Mouse (Mus musculus) R1 (cell line): ENCODE measurements around the gene Spock1.

ENCODE experiments used
- DNase-seq: peaks from one replicate; pipeline ENCODE4 v3.0.0-alpha.2; 2018; ENCODE audit warnings: low read depth, low spot score

Spock1 gene

DNA sequence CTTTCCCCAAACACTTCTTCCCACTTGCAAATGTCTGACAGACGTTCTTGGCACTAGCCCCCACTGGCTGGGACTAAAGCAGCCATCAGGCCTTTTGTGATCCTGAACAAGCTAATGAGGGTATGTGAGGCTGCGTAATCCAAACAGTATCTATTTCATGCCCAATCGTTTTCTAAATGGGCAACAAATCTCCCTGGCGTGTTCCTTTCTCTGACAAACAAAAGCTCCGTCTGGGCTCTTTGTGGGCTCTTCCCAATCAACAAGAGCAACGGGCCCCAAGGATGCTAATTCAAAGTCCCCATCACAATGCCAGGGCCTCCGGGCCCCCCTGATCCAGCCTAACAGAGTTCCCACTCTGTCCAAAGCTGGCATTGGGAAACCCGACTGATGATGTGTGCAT is 304.9 kb downstream of the Spock1 start:
- DNase-seq, result peak; percentile 19

DNA sequence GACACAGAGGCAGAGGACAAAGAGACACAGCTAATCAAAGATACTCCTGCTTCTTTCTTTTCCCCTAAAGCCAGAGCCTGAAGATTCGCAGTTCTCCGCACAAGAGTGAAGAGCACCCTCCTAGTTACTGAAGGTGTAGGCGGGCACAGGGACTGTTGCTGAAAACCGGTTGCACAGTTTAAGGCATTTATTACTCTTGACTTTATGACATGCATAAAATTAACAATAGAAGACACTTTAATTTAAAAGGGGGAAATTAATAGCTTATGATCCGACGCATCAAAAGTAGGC is 312.4 kb downstream of the Spock1 start:
- no peak for DNase-seq

DNA sequence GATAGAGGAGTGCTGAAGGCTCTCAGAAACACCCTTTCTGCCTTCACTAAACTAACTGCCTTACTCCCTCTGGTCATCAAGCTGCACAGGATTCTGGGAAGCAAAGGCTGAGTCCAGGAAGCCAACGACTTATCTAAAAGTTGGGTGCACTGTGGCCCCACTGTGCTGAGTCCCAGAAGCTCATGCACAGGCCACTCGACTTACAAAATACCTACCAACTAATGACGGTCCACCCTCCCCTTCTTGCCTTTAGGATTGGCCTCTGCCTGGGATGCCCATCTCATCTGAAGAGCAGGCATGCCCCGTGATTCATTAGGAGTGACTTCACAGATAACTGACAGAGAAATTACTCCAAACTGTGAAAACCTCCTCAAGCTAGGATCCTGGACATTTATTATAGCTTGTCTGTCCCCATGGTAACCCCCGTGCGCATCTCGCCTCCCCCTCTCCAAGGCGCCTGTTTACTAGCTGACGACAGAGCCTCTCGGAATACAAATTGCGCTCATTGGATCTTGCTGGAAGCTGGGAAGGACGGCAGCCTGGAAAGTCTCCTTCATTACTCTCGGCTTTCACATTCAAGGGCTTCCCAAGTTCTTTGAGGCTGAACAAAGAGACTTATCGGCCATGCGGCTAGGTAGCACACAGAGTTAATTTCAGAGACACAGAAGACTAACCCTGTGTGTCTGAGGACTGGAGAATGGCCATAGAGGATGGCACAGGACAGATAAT is 312.9 kb downstream of the Spock1 start:
- peak; percentile 9 for DNase-seq

DNA sequence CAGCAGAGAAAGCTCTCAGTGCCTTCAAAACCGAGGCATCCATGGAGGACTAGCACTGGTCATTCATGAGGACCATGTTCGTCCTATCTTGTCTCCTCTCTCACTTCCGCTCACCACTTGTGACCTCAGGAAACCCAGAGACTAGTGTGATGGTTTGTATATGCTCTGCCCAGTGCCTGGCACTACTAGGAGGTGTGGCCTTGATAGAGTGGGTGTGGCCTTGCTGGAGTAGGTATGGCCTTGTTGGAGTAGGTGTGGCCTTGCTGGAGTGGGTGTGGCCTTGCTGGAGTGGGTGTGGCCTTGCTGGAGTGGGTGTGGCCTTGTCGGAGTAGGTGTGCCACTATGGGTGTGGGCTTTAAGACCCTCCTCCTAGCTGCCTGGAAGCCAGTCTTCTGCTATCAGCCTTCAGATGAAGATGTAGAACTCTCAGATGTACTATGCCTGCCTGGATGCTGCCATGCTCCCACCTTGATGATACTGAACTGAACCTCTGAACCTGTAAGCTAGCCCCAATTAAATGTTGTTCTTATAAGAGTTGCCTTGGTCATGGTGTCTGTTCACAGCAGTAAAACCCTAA is 318.7 kb downstream of the Spock1 start:
- peak; percentile 49 for DNase-seq

DNA sequence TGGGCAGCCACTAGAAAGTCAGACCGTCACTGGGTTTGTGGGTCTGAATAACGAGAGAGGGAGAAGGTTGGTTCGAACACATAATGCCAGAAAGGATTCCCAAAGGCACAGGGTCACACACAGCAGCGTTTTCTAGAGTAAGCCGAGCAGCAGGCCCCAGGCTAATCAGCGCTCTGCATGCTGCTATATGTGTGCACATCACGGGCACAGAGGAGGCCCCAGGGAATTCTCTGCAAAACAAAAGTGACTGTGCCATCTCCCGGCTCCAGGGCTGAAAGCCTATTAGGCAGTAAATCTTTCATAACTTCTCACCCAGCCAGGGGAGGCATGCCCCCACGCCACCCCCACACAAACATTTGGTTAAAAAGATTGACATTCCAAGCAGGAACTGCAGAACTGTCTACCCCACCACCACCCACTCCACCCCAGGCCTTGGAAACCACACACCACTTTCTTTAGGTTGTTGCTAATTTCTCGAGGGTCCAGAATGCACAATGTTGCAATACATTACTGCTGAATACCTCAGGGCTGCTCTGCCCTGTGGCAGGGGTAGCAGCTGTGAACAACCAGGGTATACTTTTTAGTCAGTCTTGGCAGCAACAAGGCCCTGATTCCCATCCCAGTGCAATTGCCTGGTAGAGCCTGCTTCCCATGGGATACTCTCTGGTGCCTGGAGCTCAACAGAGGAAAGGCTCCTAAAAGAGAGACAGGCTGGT is 319.4 kb downstream of the Spock1 start:
- DNase-seq, result no peak

DNA sequence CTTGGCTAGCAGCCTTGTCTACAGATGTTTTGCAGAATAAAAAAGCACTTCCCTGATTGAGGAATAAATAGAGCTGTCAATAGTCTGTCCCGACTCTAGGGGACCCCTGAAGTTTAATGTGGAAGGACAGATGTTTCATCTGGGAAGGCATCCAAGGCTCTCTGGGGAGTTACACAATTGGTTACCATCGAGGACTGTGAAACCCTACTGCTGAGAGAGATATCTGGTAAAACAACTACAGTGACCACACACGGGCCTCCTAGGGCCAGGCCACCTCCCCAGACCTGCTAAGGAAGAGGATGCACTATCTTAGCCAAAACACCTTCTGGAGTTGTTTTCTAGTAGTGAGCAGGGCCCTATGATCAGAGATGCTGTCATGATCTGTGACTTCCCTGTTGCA is 323.0 kb downstream of the Spock1 start:
- no peak for DNase-seq

DNA sequence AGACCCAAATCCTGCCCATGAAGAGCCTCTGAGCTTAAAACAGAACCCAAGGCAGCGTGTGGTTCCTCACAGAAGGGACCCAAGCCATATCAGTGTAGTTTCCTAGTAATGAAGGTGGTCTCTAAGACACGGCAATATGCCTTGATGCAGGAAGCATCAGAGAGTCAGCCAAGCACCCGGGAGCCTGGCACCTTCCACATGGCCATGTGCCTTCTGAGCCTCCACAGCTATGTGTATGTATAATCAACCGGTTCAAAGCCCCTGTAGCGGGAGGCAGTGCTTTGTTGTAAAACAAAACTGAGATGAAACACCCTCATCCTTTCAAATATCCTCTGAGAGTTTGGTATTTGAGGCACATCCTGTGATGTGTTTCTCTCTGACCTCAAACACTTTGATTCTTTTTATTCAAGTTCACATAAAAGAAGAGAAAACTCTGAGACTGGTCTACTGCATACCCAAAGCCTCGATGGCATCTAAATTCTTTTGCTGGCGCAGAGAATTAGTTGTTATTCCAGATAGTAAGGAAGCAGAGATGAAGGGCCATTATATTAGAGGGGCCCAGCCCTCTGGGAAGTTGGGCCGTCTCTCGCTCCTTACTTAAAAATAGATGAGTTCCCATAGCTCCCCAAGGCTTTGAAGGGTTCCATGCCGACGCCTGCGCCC is 325.7 kb downstream of the Spock1 start:
- DNase-seq, result no peak

DNA sequence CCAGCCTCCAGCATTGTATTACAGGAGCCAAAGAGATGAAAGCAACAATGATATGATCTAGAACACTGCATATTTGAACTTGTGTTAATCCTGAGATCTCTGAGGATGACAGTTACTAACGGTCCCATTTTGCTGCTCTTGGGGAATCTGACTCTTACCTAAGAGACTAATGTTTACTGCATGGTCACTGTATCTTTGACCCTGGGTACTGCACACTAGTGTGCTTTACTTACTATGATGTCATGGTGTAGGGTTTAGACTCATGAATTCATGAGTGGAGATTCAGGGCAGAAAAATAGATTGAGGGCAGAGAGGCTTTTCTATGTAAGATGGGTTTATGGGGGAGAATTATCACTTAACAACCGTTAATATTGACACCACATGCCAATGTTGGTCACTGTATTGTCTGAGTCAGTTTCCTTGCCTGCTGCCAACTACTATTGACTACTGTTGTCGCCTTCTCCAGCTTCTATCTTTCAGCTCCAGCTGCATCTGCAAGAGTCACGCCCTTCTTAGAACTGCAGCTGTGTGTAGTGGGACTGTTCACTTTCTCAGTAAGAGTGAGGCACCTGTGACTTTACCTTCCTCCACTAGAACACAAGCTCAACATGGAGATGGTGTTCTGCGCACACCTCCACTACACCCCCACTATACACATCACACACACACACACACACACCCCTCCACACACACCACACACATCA is 330.4 kb downstream of the Spock1 start:
- no peak for DNase-seq

DNA sequence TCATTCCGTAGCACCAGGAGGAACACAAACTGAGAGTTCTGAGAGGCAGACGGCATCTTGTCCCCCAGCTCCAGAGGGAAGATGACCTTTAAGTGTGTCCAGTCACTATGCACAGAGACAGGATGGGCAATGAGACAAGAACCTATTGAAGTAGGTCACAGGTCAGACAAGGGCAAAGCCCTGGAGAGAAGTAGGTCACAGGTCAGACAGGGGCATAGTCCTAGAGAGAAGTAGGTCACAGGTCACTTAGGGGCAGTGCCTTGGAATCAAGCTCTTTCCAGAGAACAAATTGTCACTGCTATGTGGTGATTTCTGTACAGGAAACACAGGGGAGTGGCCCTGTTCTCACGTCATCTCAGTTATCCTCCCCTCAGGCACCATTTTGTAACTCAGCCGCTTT is 334.6 kb downstream of the Spock1 start:
- DNase-seq, result no peak

DNA sequence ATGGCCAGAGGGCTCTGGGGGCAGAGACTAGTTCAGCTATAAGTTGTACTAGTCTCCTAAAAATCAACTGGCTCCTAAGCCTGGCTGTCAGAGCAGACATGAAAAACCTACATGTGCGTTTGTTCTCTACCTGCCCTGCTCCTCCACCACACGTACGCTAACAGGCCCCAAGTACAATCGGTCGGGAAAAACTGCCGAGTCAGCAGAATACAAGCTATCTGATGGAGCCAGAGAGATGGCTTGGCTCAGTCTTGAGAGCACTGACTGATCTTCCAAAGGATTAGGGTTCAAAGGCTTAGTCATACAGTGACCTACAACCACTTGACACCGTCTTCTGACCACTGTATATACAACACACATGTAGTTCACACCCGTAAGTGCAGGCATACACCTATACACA is 339.7 kb downstream of the Spock1 start:
- no peak for DNase-seq

DNA sequence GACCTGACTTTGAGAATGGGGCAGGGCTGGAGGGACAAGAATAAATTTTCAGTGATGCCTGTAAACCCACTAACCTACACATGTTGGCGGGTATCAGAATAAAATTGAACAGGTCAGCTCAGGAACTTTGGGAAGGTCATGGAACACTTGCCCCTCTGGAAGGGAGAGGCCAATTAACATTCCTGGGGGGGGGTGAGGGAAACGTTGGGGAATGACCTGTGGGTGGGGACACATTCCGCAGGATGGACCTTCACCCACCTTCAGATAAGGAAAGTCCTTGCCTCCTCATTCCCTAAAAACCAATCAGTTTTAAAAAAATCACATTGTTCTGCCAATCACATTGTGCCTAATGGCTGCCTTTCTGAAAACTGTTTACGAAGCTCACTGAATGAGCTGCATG is 352.9 kb downstream of the Spock1 start:
- DNase-seq, result peak; percentile 72

DNA sequence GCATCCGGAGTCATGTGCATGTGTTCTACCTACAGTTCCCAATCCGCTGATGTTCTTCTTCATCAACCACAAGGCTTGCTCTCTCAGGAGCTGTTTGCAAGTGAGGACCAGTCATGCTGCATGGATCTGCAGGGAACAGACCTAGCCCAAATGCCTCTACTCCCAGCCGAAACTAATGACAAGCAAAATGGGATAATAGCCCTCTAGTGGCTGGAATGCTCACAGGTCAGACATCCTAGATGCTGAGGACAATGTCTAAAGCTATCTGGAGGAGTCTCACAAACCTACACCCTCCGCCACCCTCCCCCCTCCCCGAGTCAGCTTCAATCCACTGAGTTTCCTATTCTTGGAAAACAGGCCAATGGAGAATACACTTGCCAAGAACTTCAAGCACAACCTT is 358.4 kb downstream of the Spock1 start:
- DNase-seq, result peak; percentile 92

DNA sequence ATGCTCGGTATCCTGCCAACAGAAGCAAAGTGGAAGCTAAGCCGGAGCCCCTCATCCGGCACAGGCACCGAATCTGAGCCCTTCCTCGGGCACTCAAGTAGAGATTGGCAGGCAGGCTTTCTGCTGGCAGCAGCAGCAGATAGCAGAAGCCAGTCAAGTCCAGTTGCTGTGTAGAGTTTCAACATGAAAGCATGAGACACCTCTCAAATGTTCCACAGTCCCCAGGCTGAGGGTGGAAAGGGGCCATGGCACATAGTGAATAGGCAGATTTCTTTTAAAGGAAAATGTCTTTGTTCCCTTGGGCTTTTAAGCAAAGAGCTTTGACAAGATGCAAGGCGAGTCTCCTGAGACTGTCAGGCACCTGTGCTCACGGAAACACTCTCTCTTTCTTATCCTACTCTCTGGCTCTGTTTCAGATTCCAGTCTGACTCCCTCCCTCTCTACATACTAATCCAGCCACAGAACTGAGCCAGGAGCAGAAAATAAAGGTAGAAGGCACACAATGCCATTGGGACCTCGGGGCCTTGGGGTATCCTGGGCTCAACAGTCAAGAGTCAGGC is 371.1 kb downstream of the Spock1 start:
- DNase-seq, result no peak

DNA sequence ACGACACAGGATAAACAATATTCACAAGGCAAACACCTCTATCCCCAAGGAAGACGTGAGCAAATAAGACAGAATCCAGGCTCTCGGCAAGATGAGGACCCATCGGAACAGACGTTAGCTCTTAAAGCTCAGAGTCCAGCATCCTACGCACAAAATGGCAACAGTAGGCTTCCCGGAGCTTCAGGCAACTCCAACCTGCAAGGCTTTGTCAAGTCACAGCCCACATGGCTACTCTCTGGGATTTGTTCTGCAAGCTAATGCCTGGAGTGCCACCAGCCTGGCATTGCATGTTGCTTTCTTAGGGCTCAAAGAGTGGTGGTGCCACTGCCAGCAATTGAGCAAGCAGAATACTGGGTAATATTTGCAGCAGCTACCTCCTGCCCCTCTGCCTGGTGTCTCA is 373.8 kb downstream of the Spock1 start:
- DNase-seq, result no peak

DNA sequence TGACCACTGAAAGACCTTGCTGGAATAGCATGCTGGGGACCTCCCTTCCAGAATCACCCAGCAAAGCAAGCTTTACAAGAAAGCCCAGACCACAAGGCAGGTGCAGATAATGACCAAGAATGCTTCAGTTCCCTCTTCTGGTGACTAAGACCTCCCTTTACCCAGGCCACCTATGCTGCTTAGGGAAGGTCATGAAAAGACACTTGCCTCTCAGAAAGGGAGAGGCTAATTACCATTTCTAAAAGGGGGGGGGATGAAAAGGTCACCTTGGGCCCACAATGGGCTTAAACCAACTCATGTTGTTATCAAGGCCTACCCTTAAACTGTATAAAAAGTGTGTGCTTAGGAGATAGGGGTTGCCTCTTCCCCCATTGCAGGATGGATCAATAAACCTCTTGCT is 382.2 kb downstream of the Spock1 start:
- DNase-seq, result peak; percentile 82

DNA sequence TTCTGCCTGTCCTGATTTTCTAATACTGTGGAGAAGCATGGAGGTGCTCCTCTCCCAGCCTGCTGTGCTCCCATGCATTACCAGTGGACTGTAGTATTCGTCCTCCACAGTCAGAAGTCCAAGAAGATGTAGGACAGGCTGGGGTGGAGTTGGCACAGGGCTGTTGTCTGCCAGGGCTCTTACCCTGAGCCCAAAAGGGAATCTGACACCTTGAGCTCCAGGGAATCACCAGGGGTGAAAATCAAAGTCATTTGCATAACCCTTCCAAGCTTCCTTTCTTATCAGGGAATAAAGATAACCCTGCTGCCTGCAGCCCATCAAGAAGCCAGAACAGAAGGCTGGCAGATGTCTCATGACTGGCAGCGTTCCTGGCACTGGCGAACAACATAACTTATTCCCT is 383.6 kb downstream of the Spock1 start:
- DNase-seq, result no peak

DNA sequence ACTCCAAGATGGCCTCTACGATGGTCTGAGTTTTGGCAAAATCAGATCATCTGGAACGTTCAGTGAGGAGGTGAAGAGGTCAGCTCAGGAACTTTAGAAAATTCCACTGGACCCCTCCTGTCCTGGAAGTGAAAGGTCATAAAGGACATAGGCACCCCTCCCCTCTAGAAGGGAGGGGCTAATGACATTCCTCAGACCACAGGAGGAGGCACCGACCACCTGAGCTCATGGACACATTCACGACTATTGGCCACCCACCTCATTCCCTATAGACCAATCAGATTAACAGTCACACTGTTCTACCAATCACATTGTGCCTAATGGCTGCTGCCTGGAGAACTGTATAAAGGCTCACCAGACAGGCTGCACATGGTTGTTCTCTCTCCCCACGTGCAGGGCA is 384.8 kb downstream of the Spock1 start:
- peak; percentile 83 for DNase-seq

DNA sequence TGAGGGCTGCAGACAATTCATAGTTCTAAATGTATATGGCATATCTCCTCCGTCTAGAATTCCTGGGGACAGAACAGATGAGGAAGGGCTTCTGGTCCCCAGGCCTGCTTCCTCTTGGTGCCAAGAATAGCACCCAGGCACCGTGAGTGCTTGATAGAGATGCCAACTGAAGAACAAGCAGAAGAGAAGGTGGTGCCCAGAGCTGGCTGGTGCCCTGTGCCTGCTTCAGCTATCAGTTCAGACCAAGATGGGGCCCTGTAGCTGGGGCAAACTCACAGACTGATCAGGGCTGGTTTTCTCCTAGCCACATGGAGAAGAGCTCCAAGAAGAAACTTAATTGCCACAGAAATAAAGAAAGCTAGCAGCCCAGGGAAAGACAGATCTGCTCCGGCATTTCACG is 385.8 kb downstream of the Spock1 start:
- DNase-seq, result no peak

DNA sequence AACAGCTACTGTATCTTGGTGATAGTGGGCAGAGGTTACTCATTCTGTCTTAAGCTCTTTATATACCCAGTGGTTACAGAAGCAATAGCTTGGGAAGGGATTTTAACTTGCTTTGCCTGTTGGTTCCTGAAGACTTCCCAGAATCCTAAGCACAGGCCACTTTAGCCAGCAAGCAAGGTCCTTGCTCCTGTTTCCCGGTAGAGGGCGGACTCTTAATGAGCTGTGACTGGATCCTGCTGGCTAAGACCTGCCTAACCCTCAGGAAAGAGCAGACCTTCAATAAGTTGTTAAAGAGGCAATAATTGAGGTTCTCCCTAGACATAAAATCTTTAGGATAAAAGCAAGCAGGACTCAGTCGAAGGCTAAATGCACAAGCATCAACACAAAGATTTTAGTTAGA is 387.0 kb downstream of the Spock1 start:
- DNase-seq, result peak; percentile 77

DNA sequence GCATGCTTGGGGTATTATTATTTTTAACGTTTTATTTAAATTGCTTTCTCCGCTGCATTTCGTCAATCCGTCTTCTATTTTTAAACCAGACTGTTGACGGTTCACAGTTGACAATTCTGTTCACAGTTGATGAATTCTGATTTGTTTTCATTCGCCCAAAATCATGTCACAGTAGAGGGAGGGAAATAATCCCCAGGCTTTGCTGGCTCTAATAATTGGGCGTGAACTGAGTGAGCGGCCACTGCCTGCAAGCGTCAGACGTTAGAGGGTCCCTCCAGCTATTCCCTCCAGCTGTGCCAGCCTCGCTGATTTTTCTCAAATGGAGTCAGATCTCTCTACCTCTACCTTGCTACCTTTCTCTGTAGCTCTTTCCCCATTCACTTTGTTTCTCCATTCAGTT is 388.3 kb downstream of the Spock1 start:
- DNase-seq, result no peak

DNA sequence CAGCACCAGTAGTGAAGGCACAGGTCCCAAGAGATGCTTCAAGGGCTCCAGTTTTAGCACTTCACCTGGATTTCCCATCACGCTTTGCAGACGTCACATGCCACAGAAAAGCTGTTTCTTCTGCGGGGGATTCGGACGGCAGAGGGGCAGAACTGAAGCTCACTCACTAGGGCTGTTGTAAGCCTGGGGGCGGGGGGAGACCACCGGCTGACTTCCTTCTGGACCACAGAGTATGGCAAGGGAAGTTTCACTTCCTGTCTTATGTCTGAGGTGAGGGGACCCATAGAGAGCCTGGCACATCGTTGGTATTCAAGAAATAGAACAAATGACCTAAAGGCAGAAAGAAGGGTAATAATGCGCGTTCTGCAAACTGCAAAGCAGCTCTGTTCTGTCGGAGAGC is 392.4 kb downstream of the Spock1 start:
- DNase-seq, result no peak

DNA sequence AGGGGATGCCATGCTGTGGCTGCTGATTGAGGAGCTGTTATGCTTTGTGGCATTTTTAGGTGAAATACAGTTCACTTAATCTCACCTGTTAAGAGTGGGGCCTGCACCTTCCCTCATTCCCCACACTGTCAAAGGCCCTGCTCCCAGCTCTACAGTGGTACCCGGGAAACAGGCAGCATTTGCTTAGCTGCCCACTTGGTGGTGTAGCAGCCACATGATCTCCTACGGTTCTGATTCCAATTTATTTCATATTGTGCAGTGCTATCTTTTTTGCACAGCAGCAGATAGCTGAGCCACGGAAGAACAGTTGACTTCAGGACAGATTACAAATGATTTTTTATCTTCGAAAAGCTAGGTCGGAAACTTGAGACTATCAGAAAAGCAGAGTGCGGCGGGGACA is 406.6 kb downstream of the Spock1 start:
- DNase-seq, result no peak
